Comparison of ENCODE assay signal across 8 mouse cellular contexts in genomic region chr5:92682621-92683348, GRCm38 (mm10). TPM values are rescaled to one million over a fixed set of nuclear protein-coding genes. Genes with fewer than 3 reads are reported as not detected.
DNase-seq lines count a peak whose midpoint lies in the region; ATAC-seq and TF ChIP-seq lines count a peak whose summit lies in the region.

No protein-coding gene starts in this region.

- no peaks in the 10 kb centered on the region for H3K27me3 ChIP-seq in heart, postnatal 0 days (ENCODE audit: control insufficient read depth, insufficient read depth, low read length)
- H3K27me3 ChIP-seq in midbrain, embryonic 11.5 days (ENCODE audit: control insufficient read depth, insufficient read depth, low read length), result no peaks in the 10 kb centered on the region

- peak; percentile 29 to 38 for DNase-seq in cerebellum, postnatal 10 days
- DNase-seq in cerebellum, adult 9-11 months, result no peak
- peak; percentile 78 for DNase-seq in embryo, embryonic 11 days
- DNase-seq in heart, postnatal 0 days (ENCODE audit: low spot score), result peak; percentile 63
- DNase-seq in kidney, postnatal 36 days, result peak; percentile 20 to 54
- DNase-seq in midbrain, embryonic 11.5 days (ENCODE audit: low spot score, missing footprints), result peak; percentile 97
- DNase-seq in urinary bladder, postnatal 36 days (ENCODE audit: low spot score in 2 of 2), result no peak
- DNase-seq in thymus, postnatal 0 days (ENCODE audit: low spot score), result no peak

- H3K4me3 ChIP-seq in heart, postnatal 0 days (ENCODE audit: low read depth, low read length), result peak overlapping the region; percentile 52
- H3K4me3 ChIP-seq in midbrain, embryonic 11.5 days (ENCODE audit: low read depth, low read length), result peak overlapping the region; percentile 52

- peak overlapping the region; percentile 57 for H3K27ac ChIP-seq in heart, postnatal 0 days (ENCODE audit: low read depth)
- peak overlapping the region; percentile 79 for H3K27ac ChIP-seq in midbrain, embryonic 11.5 days (ENCODE audit: low read depth, low read length)

- TF ChIP-seq EP300 in heart, postnatal 0 days (IDR thresholded peaks at IDR 0.05; ENCODE audit: low read depth), result no peak

- ATAC-seq in heart, postnatal 0 days (ENCODE audit: insufficient read depth, low read depth), result peak; percentile 67
- peak; percentile 63 for ATAC-seq in midbrain, embryonic 11.5 days (ENCODE audit: low FRiP score)

- H3K4me1 ChIP-seq in heart, postnatal 0 days (ENCODE audit: control insufficient read depth, insufficient read depth), result 0 out of 2 replicates have a peak, but pooled peaks cover 3% of the 10 kb centered on the region
- peaks cover 7% of the 10 kb centered on the region for H3K4me1 ChIP-seq in midbrain, embryonic 11.5 days (ENCODE audit: control insufficient read depth, insufficient read depth, low read length)

- no peaks in the 10 kb centered on the region for H3K9me3 ChIP-seq in heart, postnatal 0 days (replicated peaks; ENCODE audit: control insufficient read depth, low read length)
- no peaks in the 10 kb centered on the region for H3K9me3 ChIP-seq in midbrain, embryonic 11.5 days (ENCODE audit: control insufficient read depth, low read length)

- H3K4me2 ChIP-seq in heart, postnatal 0 days (ENCODE audit: low read depth, low read length), result peak overlapping the region; percentile 80
- peak overlapping the region; percentile 90 for H3K4me2 ChIP-seq in midbrain, embryonic 11.5 days

- WGBS in heart, postnatal 0 days, result 2% methylated on average over 39 of the region's 39 CpGs
- WGBS in midbrain, embryonic 11.5 days, result under 1% methylated on average over 39 of the region's 39 CpGs

- H3K36me3 ChIP-seq in heart, postnatal 0 days (replicated peaks; ENCODE audit: control insufficient read depth, insufficient read depth, low read length), result no peaks in the 10 kb centered on the region
- no peaks in the 10 kb centered on the region for H3K36me3 ChIP-seq in midbrain, embryonic 11.5 days (ENCODE audit: control insufficient read depth, insufficient read depth, low read length)

- H3K9ac ChIP-seq in heart, postnatal 0 days (replicated peaks; ENCODE audit: low read depth, low read length), result peak overlapping the region; percentile 51
- H3K9ac ChIP-seq in midbrain, embryonic 11.5 days (ENCODE audit: low read length), result peak overlapping the region; percentile 74

- TF ChIP-seq CTCF in heart, postnatal 0 days (IDR thresholded peaks at IDR 0.05; ENCODE audit: low read depth), result no peak

RNA-seq across cellular contexts. Expression of gene Shroom3, which starts 0.5 kb away (rescaled TPM):
- total RNA-seq in heart, postnatal 0 days (2014; rRNA removed; ENCODE audit: low replicate concordance), result 72.4 and 76.9 TPM in 2 replicates
- 11.6 and 13.3 TPM in 2 replicates for polyA plus RNA-seq in heart, postnatal 0 days (2015; fragmentation: Nextera tagmentation; extraction: Ambion mirVana)
- polyA plus RNA-seq in midbrain, embryonic 11.5 days (2014; fragmentation: Nextera tagmentation; extraction: Ambion mirVana), result 6.0 and 6.2 TPM in 2 replicates
- polyA plus RNA-seq in thymus, postnatal 0 days (2015; fragmentation: Nextera tagmentation; extraction: Ambion mirVana), result 0.32 and 0.77 TPM in 2 replicates

RNA-seq across cellular contexts. Expression of gene Ccdc158, which starts 7.7 kb away (rescaled TPM):
- total RNA-seq in heart, postnatal 0 days (2014; rRNA removed; ENCODE audit: low replicate concordance), result 1.7 TPM in 1 of 2 replicates, not detected in the other
- 0.27 and 0.45 TPM in 2 replicates for polyA plus RNA-seq in heart, postnatal 0 days (2015; fragmentation: Nextera tagmentation; extraction: Ambion mirVana)
- 0.92 and 1.1 TPM in 2 replicates for polyA plus RNA-seq in midbrain, embryonic 11.5 days (2014; fragmentation: Nextera tagmentation; extraction: Ambion mirVana)
- 0.10 and 0.14 TPM in 2 replicates for polyA plus RNA-seq in thymus, postnatal 0 days (2015; fragmentation: Nextera tagmentation; extraction: Ambion mirVana)

Comparison
In these comparisons a context has a peak if more than half of its experiments do, and no peak if none do; other contexts are left out.
1. DNase-seq: peak in cerebellum, postnatal 10 days (2 of 2), embryo, embryonic 11 days (single experiment), heart, postnatal 0 days (single experiment), kidney, postnatal 36 days (2 of 2) and midbrain, embryonic 11.5 days (single experiment); none in cerebellum, adult 9-11 months (single experiment), urinary bladder, postnatal 36 days (0 of 2) and thymus, postnatal 0 days (single experiment).